Mouse (Mus musculus) olfactory bulb, adult 2 months (tissue): ENCODE measurements around the gene Bcs1l.

Source experiments
- CTCF ChIP-seq: fragments of 200-500 bp; IDR thresholded peaks from 2 replicates; pipeline ENCODE4 v1.5.1; 2012; ENCODE audit warnings: low read depth, mild to moderate bottlenecking, low read length, moderate library complexity; ENCODE audit not compliant: insufficient read depth
- POLR2A ChIP-seq: fragments of 200-500 bp; IDR thresholded peaks from 2 replicates; pipeline ENCODE4 v1.6.1; 2012; ENCODE audit warnings: mild to moderate bottlenecking, low read depth, low read length, moderate library complexity; ENCODE audit not compliant: insufficient read depth

GRCm38 (mm10) chr1:74542451-74542961 is 45.6 kb upstream of the Bcs1l start, which contains the start of gene Plcd4:
- no peak for TF ChIP-seq CTCF
- no peak for TF ChIP-seq POLR2A
